Mouse (Mus musculus) ovary, adult 10 weeks (tissue): Measurements from ENCODE around the gene Hadh. TPM values are rescaled to one million over a fixed set of nuclear protein-coding genes. Genes with fewer than 3 reads are reported as not detected.

Source experiments
- polyA plus RNA-seq: library from polyadenylated mRNA; stranded (reverse); fragments of 350-450 nt; fragmentation: Illumina TruSeq; extraction: RNeasy Lipid Tissue Mini Kit (QIAGEN cat#74804); gene quantifications from one replicate; pipeline ENCODE4 v1.2.3, GENCODE M21; 2014

Hadh gene
- polyA plus RNA-seq: 118 TPM

DNA sequence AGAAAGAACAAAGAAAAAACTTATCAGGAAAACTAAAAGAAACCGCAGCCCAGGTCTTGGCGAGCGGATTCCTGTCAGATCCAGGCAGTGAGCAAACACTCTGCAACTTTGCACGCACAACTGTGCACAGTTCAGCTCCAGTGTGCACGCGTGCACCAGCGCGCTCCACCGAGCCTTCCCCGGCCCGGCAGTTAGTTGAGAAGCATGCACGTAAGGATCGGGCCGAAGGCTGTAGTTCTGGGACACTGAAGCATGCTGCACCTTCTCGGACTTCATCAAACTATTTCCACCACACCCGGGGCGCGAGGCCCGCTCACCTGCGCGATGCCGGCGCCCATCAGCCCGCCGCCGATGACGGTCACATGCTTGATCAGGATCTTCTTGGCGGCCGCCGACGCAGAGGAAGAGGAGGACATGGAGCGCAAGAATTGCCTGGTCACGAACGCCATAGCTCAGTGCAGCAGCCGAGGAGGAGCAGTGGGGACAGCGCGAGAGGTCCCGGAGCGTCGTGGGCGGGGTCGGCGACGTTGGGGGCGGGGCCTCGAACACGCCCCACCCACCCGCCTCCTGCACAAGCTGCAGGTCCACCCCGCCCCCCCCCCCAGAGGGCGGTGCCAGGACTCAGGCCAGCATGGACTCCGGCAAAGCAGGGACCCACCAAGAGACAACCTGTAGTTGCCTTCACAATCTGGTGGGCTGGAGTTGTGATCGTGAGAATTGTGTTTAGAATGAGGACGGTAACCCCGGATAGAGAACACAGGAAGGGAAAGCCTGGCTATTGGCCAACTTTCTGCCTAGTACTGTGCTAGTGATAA lies at the start of gene Hadh:
Gene Hadh (minus strand): TSS at position 543 of the 815 bp plus-strand sequence.

GRCm38 (mm10) chr3:131302452-131303319 lies 30.8 kb upstream of the Hadh start, which contains the start of gene Cyp2u1:
TSS of gene Cyp2u1 (minus strand) at chr3:131303227.

Other genes with a start within 250 kb of the Hadh start
- gene Lef1, start 161.6 kb downstream of the Hadh start, polyA plus RNA-seq: 1.9 TPM
- gene Cyp2u1, start 31.1 kb upstream of the Hadh start, polyA plus RNA-seq: 0.77 TPM
- gene Sgms2, start 219.3 kb upstream of the Hadh start, polyA plus RNA-seq: 43.4 TPM